Mouse (Mus musculus): ENCODE measurements around the gene Fbxo10.
"Not testable (repeated sequence)": the region's sequence is repeated elsewhere in the genome, so short reads cannot be mapped to it uniquely, and the experiment has no call there.

Gene Fbxo10

DNA sequence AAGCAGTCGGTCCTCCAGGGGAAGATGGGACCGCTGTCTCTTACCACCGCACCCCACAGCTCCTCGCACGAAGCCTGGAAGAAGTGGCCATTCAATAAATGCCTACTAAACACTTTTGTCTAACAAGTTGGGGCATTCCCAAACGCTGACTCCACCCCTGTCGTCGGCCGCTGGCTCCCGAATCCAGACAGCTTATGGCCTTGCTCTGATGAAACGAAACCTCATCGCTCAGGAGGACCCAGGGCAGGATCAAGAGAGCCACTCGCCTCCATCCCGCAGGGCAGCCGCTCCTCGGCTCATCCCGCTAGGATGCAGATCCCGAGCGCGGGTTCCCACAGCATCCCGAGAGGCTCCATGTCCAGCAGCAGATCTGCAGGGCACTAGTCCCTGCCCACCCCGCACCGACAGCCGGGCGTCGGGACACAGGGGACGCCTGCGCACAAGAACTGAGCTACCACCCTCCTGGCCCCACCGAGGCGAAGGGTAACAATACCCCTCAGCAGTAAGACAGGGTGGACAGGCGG, 72.8 kb downstream of the Fbxo10 start:
- in situ Hi-C loops (cut with MboI; ENCODE audit: low sequenced_read_pairs) = loop anchor here (25.0 kb wide), 1 partner anchor 276 kb away; the partner anchor contains the start of gene Trmt10b

DNA sequence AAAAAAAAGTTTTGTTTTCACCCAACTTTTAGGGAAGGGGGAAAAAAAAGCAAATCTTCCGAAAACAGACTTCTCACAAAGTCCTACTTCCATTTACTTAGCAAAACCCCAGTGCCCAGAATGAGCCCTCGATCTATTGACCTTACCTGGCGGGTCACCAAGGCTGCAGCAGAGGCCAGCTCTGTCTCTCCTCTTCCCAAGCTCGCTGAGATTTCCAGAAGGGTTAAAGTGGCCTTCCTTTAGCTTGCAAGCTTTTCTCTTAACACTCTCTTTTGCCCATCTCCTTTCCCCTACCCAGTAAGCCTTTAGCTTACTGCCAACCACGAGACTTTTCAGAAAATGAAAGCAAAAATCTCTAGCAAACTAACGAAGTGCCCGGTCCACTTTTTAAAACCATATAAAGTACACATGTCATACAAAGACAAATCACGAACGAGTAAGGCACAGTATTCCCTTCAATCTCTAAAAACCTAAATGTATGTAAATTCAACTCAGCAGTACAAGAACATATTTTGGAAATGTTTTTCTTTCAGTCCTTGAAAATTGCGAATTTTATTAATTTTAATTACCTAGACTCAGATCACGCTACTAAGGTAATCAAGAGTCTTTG, 73.5 kb downstream of the Fbxo10 start:
- in situ Hi-C loops (cut with MboI; ENCODE audit: low sequenced_read_pairs) = loop anchor here (25.0 kb wide), 1 partner anchor 276 kb away; the partner anchor contains the start of gene Trmt10b

DNA sequence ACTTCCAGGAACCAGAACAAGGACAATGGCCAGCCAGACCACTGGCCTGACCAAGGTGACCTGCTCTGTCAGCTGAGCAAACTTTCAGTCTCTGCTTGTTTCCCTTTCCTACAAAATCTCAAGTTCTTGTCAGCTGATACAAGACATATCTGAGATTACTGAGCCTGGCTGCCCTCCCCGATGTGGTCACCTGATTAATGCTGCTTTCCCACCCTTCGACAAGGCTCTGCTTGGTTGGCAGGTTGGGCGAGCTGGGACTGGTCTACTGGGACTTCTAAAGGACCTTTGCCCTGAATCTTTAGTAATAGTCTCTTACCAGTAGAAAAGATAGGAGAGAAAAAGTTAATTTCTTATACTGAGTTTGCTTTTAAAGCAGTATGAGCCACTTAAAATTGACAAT, 79.0 kb downstream of the Fbxo10 start:
- in situ Hi-C loops (cut with MboI; ENCODE audit: low sequenced_read_pairs) = loop anchor here (25.0 kb wide), 1 partner anchor 282 kb away; the partner anchor contains the start of gene Trmt10b

DNA sequence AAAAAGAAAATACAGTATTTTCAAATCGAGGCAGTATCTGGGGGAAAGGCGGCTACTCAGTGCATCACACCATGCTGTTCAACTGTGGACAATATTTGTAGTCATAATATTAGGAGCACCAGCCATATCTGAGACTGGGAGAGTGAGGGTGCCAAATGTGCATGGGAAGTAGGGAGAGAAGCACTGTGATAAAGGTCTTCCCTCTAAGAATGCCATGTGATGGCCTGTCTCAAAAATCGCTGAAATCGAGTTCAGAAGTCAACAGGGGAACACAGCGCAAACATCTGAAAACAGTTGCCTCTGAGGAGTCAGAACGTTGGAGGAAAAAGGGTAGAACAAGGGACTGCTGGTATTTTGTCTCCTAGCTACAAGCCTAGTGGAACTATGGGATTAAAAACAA, 84.4 kb downstream of the Fbxo10 start:
- in situ Hi-C loops (cut with MboI; ENCODE audit: low sequenced_read_pairs) = loop anchor here (25.0 kb wide), 1 partner anchor 287 kb away; the partner anchor contains the start of gene Trmt10b

DNA sequence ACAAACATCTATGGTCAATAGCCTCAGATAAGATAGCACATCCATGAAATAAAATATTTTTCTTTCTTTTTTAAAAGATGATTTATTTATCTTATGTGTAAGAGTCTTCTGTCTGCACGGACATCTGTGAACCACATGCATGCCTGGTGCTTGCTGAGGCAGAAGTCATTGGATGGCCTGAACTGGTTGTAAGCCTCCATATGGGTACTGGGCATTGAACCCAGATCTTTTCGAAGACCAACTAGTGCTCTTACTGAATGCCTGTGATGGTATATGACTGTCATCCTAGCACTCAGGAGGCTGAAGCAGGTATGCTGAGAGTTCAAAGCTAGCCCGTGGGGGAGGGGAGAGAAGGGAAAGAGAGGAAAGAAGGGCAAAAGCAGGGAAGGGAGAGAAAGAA, 86.3 kb downstream of the Fbxo10 start:
- in situ Hi-C loops (cut with MboI; ENCODE audit: low sequenced_read_pairs) = no loop called here

DNA sequence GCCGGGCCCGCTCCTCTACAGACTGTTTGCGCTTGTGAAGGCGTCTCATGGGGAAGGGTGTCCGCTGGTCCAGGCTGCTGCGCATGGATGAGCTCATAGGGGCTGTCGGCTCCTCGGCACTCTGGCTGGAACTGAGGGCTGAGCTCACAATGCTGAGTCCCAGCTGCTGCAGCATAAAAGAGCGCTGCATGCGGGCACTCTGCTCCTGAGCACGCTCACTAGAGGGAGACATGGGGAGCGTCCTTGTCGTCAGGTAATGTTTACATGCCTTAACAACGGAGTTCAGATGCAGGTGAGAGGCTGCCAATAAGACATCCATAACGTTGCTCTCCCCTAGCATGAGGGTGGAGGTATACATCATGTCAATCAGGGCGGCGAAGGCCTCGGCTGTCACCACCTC, 89.6 kb downstream of the Fbxo10 start:
- in situ Hi-C loops (cut with MboI; ENCODE audit: low sequenced_read_pairs) = no loop called here

DNA sequence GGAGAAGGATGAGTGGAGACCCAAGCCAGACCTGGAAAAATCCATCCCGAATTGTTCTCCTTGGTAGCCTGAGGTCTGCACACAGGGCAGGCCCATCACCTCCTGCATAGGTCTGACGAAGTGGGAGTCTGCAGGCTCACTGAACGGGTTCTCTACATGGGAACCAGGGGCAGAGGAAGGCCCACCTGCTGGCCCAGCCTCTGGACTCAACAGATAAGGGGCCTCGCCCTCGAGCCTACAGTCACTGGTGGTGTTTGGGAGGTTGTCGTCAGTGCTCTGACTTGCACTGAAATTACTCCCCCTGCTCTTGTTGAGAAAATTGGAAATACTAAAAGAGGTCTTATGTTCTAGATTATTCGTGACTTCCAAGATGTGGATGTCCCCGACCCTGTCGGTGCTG, 90.6 kb downstream of the Fbxo10 start:
- in situ Hi-C loops (cut with MboI; ENCODE audit: low sequenced_read_pairs) = no loop called here

DNA sequence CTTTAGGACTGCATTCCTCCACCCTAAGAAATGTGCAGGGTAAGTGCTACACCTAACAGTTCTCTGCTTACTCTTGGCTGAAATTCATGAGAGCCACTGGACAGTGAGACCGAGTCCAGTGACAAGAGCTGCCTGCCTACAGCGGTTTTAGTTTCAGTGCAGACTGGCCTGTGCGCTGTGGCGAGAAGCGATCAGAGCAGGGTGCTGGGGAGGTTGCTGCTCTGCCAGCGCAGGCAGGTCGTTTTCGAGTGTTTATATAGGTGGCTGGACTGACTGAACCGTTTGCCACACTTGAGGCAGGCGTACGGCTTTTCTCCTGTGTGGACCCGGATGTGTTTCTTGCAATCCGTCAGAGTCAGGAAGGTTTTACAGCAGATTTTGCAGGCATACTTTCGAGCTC, 91.2 kb downstream of the Fbxo10 start:
- in situ Hi-C loops (cut with MboI; ENCODE audit: low sequenced_read_pairs) = not testable (repeated sequence)

DNA sequence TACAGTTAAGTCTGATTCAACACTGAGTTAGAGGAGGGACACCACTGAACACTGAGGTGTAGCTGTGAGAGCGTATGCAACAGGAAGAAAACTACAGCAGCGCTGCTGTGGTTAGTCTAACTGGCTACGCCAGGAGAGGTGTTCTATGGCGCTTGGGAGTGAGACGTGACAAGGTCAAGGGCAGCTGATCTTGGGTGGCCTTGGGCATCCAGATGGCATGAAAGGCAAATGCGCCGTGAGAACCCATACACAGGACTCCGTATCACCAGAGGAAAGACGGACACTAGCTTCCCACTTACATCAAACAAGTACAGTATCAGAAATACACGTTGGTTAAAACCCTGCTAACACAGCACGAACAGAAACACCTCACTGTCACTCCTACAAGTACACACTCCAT, 92.1 kb downstream of the Fbxo10 start:
- in situ Hi-C loops (cut with MboI; ENCODE audit: low sequenced_read_pairs) = not testable (repeated sequence)

DNA sequence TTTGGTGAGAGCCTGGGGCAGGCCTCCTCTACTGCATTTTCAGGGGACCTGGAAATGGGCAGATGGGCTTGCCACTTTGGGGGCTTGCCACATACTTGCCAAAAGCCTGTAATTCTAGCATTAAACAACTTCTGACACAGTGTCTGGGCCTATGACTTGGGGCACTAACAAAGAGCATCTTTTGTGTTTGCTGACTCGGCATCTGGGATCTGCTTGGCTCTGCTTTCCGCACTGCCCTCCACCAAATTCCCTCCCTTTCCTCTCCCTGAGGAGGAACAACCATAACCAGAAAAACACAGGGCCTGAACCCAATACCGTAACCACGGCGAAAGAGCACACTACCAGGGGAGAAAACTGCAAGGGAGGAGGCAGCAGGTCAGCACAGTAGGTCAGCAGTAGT, 93.8 kb downstream of the Fbxo10 start:
- in situ Hi-C loops (cut with MboI; ENCODE audit: low sequenced_read_pairs) = no loop called here
